In genomic region chr1:84912571-84912970, GRCm38 (mm10) we compare ENCODE assay signal across 12 mouse cellular contexts.
"Had no signal": no experiment of that assay in that cellular context is flagged by ENCODE, and none has a peak within 500 bp of the region (broad histone marks: within the 10 kb centered on the region; RNA-seq: fewer than 3 reads in every experiment).

No protein-coding gene starts in this region.

- DNase-seq: left cerebral cortex, postnatal 4 days; liver; liver, embryonic 13.5 days; liver, postnatal 0 days; lung, adult 18-20 months; lung, adult 2 months; lung, embryonic 14.5 days; lung, postnatal 10 days; lung, postnatal 14 days; lung, postnatal 36 days; lung, postnatal 4 days; midbrain, embryonic 14.5 days had no signal
